Mouse (Mus musculus): ENCODE measurements at regions not wholly inside any gene's neighbourhood (a gene's known extent, or its start where the extent isn't known, plus 50 kb on each side); places are given as distances from the start of the nearest gene placed in this dataset.
A peak's percentile ranks its signal among the peaks of the same experiment; 100 is the strongest.

- 43% methylated on average over 5 of the region's 5 CpGs for WGBS
- H3K9me3 ChIP-seq (replicated peaks) = no peaks in the 10 kb centered on the region
Observed at GRCm38 (mm10) chr4:87380716-87381115, 150.4 kb upstream of the Slc24a2 start.

GRCm38 (mm10) chr4:87379516-87380173 is 149.4 kb upstream of the Slc24a2 start:
- Histone ChIP-seq H3K4me3 (no peak overlapping the region), H3K4me1 (peaks cover 25% of the 10 kb centered on the region), H3K27me3 (ENCODE audit: low read depth, poor library complexity, severe bottlenecking) (no peaks in the 10 kb centered on the region), H3K27ac (no peak overlapping the region), H3K36me3 (no peaks in the 10 kb centered on the region), H3K9me3 (replicated peaks) (no peaks in the 10 kb centered on the region)
- WGBS = 16% methylated on average over 4 of the region's 4 CpGs
- DNase-seq (ENCODE audit: low spot score) = no peak

More at GRCm38 (mm10) chr4:87380716-87381115, 150.4 kb upstream of the Slc24a2 start:
- Histone ChIP-seq H3K27me3 (ENCODE audit: low read depth, poor library complexity, severe bottlenecking) (no peaks in the 10 kb centered on the region), H3K36me3 (no peaks in the 10 kb centered on the region), H3K27ac (no peak overlapping the region), H3K4me3 (no peak overlapping the region), H3K4me1 (peaks cover 34% of the 10 kb centered on the region)
- no peak for DNase-seq (ENCODE audit: low spot score)

- Histone ChIP-seq H3K27me3 (ENCODE audit: low read depth, poor library complexity, severe bottlenecking) (no peaks in the 10 kb centered on the region), H3K4me1 (peaks cover 45% of the 10 kb centered on the region), H3K4me3 (no peak overlapping the region), H3K9me3 (replicated peaks) (no peaks in the 10 kb centered on the region), H3K36me3 (no peaks in the 10 kb centered on the region), H3K27ac (peak overlapping the region; percentile 63)
- DNase-seq (ENCODE audit: low spot score) = peak; percentile 53
- WGBS = 20% methylated on average over 7 of the region's 7 CpGs
Observed at GRCm38 (mm10) chr4:87371960-87372359, 141.7 kb upstream of the Slc24a2 start.

GRCm38 (mm10) chr4:87369626-87370234 is 139.5 kb upstream of the Slc24a2 start:
- peaks cover 45% of the 10 kb centered on the region for H3K4me1 ChIP-seq
- WGBS = 18% methylated on average over 14 of the region's 14 CpGs
- H3K27ac ChIP-seq = peak overlapping the region; percentile 92
- DNase-seq (ENCODE audit: low spot score) = peak; percentile 73
- H3K36me3 ChIP-seq = no peaks in the 10 kb centered on the region
- H3K27me3 ChIP-seq (ENCODE audit: low read depth, poor library complexity, severe bottlenecking) = no peaks in the 10 kb centered on the region
- H3K9me3 ChIP-seq (replicated peaks) = no peaks in the 10 kb centered on the region
- peak overlapping the region; percentile 14; the same call in 1 of the 2 replicates for H3K4me3 ChIP-seq

- Histone ChIP-seq H3K4me3 (peak overlapping the region; percentile 57), H3K9me3 (replicated peaks) (no peaks in the 10 kb centered on the region), H3K27me3 (ENCODE audit: low read depth, poor library complexity, severe bottlenecking) (no peaks in the 10 kb centered on the region), H3K27ac (peak overlapping the region; percentile 92), H3K36me3 (no peaks in the 10 kb centered on the region), H3K4me1 (peaks cover 45% of the 10 kb centered on the region)
- 5% methylated on average over 20 of the region's 20 CpGs for WGBS
- peak; percentile 81 for DNase-seq (ENCODE audit: low spot score)
Observed at GRCm38 (mm10) chr4:87368413-87369160, 138.3 kb upstream of the Slc24a2 start.

GRCm38 (mm10) chr4:87367732-87368412 is 137.6 kb upstream of the Slc24a2 start:
- no peaks in the 10 kb centered on the region for H3K27me3 ChIP-seq (ENCODE audit: low read depth, poor library complexity, severe bottlenecking)
- H3K4me3 ChIP-seq = peak overlapping the region; percentile 57
- no peaks in the 10 kb centered on the region for H3K9me3 ChIP-seq (replicated peaks)
- H3K4me1 ChIP-seq = peaks cover 38% of the 10 kb centered on the region
- DNase-seq (ENCODE audit: low spot score) = peak; percentile 90
- peak overlapping the region; percentile 92 for H3K27ac ChIP-seq
- no peaks in the 10 kb centered on the region for H3K36me3 ChIP-seq
- WGBS = 10% methylated on average over 19 of the region's 19 CpGs

GRCm38 (mm10) chr4:87362201-87362600 is 131.9 kb upstream of the Slc24a2 start:
- Histone ChIP-seq H3K4me3 (no peak overlapping the region), H3K9me3 (replicated peaks) (no peaks in the 10 kb centered on the region), H3K36me3 (no peaks in the 10 kb centered on the region), H3K27ac (no peak overlapping the region), H3K27me3 (ENCODE audit: low read depth, poor library complexity, severe bottlenecking) (no peaks in the 10 kb centered on the region), H3K4me1 (peaks cover 7% of the 10 kb centered on the region; the same call in 1 of the 2 replicates)
- WGBS = 21% methylated on average over 6 of the region's 6 CpGs
- no peak for DNase-seq (ENCODE audit: low spot score)

GRCm38 (mm10) chr4:87359483-87359882 is 129.2 kb upstream of the Slc24a2 start:
- Histone ChIP-seq H3K4me3 (no peak overlapping the region), H3K9me3 (replicated peaks) (no peaks in the 10 kb centered on the region), H3K27ac (peak overlapping the region; percentile 36; the same call in 1 of the 2 replicates), H3K36me3 (no peaks in the 10 kb centered on the region), H3K4me1 (peaks cover 7% of the 10 kb centered on the region; the same call in 1 of the 2 replicates), H3K27me3 (ENCODE audit: low read depth, poor library complexity, severe bottlenecking) (no peaks in the 10 kb centered on the region)
- DNase-seq (ENCODE audit: low spot score) = no peak
- WGBS = 46% methylated on average over 9 of the region's 9 CpGs

GRCm38 (mm10) chr4:87359004-87359403 is 128.7 kb upstream of the Slc24a2 start:
- no peaks in the 10 kb centered on the region for H3K9me3 ChIP-seq (replicated peaks)
- no peak overlapping the region for H3K4me3 ChIP-seq
- H3K27me3 ChIP-seq (ENCODE audit: low read depth, poor library complexity, severe bottlenecking) = no peaks in the 10 kb centered on the region
- H3K27ac ChIP-seq = no peak overlapping the region
- no peak for DNase-seq (ENCODE audit: low spot score)
- H3K36me3 ChIP-seq = no peaks in the 10 kb centered on the region
- H3K4me1 ChIP-seq = peaks cover 7% of the 10 kb centered on the region; the same call in 1 of the 2 replicates
- WGBS = 96% methylated on average over 3 of the region's 3 CpGs

GRCm38 (mm10) chr4:87332968-87333367 is 102.7 kb upstream of the Slc24a2 start:
- 86% methylated on average over 2 of the region's 2 CpGs for WGBS
- Histone ChIP-seq H3K4me3 (no peak overlapping the region), H3K27ac (no peak overlapping the region), H3K36me3 (no peaks in the 10 kb centered on the region), H3K4me1 (no peaks in the 10 kb centered on the region), H3K9me3 (replicated peaks) (no peaks in the 10 kb centered on the region), H3K27me3 (ENCODE audit: low read depth, poor library complexity, severe bottlenecking) (no peaks in the 10 kb centered on the region)
- DNase-seq (ENCODE audit: low spot score) = no peak

- Histone ChIP-seq H3K27me3 (ENCODE audit: low read depth, poor library complexity, severe bottlenecking) (no peaks in the 10 kb centered on the region), H3K9me3 (replicated peaks) (no peaks in the 10 kb centered on the region)
Observed at GRCm38 (mm10) chr4:87329136-87329535, 98.9 kb upstream of the Slc24a2 start.

GRCm38 (mm10) chr4:87321726-87322349 is 91.6 kb upstream of the Slc24a2 start:
- Histone ChIP-seq H3K27me3 (ENCODE audit: low read depth, poor library complexity, severe bottlenecking) (no peaks in the 10 kb centered on the region), H3K27ac (no peak overlapping the region), H3K4me1 (no peaks in the 10 kb centered on the region), H3K9me3 (replicated peaks) (no peaks in the 10 kb centered on the region), H3K4me3 (no peak overlapping the region), H3K36me3 (no peaks in the 10 kb centered on the region)
- DNase-seq (ENCODE audit: low spot score) = no peak
- WGBS = 82% methylated on average over 2 of the region's 2 CpGs

More at GRCm38 (mm10) chr4:87329136-87329535, 98.9 kb upstream of the Slc24a2 start:
- H3K36me3 ChIP-seq = no peaks in the 10 kb centered on the region
- DNase-seq (ENCODE audit: low spot score) = no peak
- 67% methylated on average over 6 of the region's 6 CpGs for WGBS
- H3K27ac ChIP-seq = no peak overlapping the region
- no peak overlapping the region for H3K4me3 ChIP-seq
- no peaks in the 10 kb centered on the region for H3K4me1 ChIP-seq
